Mouse (Mus musculus): ENCODE data around the gene Mpped2.

- TF ChIP-seq CTCF (conservative IDR thresholded peaks at IDR 0.05; ENCODE audit: low read length): no peak
- no peak for TF ChIP-seq NANOG (IDR thresholded peaks at IDR 0.05; ENCODE audit: borderline replicate concordance, low read length)
These were observed 164.2 kb downstream of the Mpped2 start for GRCm38 (mm10) chr2:106857258-106857657.
